Mouse (Mus musculus): ENCODE data around the gene Tsc22d1. TPM values are rescaled to one million over a fixed set of nuclear protein-coding genes. Genes with fewer than 3 reads are reported as not detected.

Tsc22d1 gene
- total and polyA plus RNA-seq, 3 experiments: 178 to 454 (median 353) TPM

DNA sequence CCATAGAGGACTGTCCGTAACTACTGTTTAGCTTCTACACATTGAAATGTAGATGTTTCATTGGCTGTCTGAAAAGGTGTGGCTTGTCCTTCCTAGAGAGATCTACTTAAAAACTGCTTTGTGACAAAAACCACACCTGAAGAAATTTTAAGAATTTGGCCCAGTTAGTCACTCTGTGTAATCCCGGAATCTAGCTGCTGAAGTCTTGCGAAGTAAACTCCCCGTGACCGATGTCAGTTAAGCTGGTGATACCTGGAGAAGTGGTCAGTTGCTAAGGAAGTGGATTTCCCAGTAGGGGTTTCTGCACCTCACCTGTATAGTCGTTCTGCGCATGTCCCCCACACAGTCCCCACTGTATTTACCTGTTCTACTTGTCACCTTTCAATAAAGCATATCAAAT is 92.6 kb downstream of the Tsc22d1 start:
- Histone ChIP-seq H3K4me3 (peak overlapping the region; percentile 89), H3K79me2 (replicated peaks; ENCODE audit: control insufficient read depth, insufficient read depth, low read length) (no peaks in the 10 kb centered on the region), H3K27me3 (ENCODE audit: control insufficient read depth, insufficient read depth, low read length) (no peaks in the 10 kb centered on the region), H3K27ac (no peak overlapping the region), H3K4me1 (ENCODE audit: control insufficient read depth, insufficient read depth, low read length) (peaks cover 4% of the 10 kb centered on the region), H3K36me3 (ENCODE audit: control insufficient read depth, insufficient read depth, low read length) (peaks cover 12% of the 10 kb centered on the region), H3K9ac (ENCODE audit: low read depth, low read length) (no peak overlapping the region)
- TF ChIP-seq POLR2A (IDR thresholded peaks at IDR 0.05; ENCODE audit: insufficient read depth, low read depth, low read length) (no peak), EP300 (IDR thresholded peaks at IDR 0.05; ENCODE audit: insufficient read depth, low read depth, low read length) (no peak), CTCF (IDR thresholded peaks at IDR 0.05) (no peak)
- 94% methylated on average over 7 of the region's 7 CpGs for WGBS
- intact Hi-C loops (cut with DNase I): loop anchor here (5.0 to 10.0 kb wide), 4 partner anchors 50 to 197 kb away; partner anchors contain the start of gene Serp2
- no peak for DNase-seq

DNA sequence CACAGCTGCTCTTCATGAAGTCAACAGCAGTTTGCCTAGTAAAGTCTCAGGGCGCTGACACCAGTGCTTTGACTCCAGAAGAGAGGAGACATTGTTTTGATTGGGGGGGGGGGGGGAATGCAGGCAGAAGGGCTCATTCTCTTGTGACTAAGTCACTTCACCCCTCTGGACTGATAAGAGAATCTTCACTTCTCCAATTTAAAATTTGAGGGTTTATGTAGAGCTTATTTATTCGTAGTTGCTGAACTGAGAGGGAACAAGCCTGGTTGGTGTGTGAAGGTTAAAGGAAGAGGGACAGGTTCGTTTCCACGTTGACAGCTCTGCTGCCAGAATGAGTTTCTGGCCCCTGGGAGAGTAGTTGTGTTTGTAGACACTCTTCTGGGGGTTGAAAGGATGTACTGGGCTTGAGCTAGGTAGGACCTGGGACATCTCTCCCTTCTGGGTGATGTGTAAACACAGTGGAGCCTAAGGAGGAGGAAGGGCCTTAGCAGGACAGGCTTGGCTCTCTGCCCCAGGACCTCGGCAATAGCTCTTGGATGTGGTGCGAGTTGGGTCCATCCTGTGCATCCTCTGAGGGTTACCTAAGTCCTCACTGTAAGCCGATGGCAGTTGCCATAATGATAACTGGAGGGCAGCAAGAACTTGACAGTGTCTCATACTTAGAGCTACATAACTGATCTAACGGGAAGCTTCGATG is 93.2 kb downstream of the Tsc22d1 start:
- H3K4me3 ChIP-seq: no peak overlapping the region
- no peak overlapping the region for H3K9ac ChIP-seq (ENCODE audit: low read depth, low read length)
- no peaks in the 10 kb centered on the region for H3K79me2 ChIP-seq (replicated peaks; ENCODE audit: control insufficient read depth, insufficient read depth, low read length)
- intact Hi-C loops (cut with DNase I): loop anchor here (5.0 to 10.0 kb wide), 4 partner anchors 49 to 197 kb away; partner anchors contain the start of gene Serp2
- DNase-seq: no peak
- H3K4me1 ChIP-seq (ENCODE audit: control insufficient read depth, insufficient read depth, low read length): peaks cover 4% of the 10 kb centered on the region
- WGBS: 61% methylated on average over 9 of the region's 9 CpGs
- H3K27ac ChIP-seq: no peak overlapping the region
- no peaks in the 10 kb centered on the region for H3K27me3 ChIP-seq (ENCODE audit: control insufficient read depth, insufficient read depth, low read length)
- peaks cover 12% of the 10 kb centered on the region for H3K36me3 ChIP-seq (ENCODE audit: control insufficient read depth, insufficient read depth, low read length)
- 0 out of 2 replicates have a peak, but pooled peaks have one; percentile 33 for TF ChIP-seq EP300 (IDR thresholded peaks at IDR 0.05; ENCODE audit: insufficient read depth, low read depth, low read length)
- TF ChIP-seq POLR2A (IDR thresholded peaks at IDR 0.05; ENCODE audit: insufficient read depth, low read depth, low read length): peak; percentile 49; the same call in 1 of the 2 replicates
- no peak for TF ChIP-seq CTCF (IDR thresholded peaks at IDR 0.05)

DNA sequence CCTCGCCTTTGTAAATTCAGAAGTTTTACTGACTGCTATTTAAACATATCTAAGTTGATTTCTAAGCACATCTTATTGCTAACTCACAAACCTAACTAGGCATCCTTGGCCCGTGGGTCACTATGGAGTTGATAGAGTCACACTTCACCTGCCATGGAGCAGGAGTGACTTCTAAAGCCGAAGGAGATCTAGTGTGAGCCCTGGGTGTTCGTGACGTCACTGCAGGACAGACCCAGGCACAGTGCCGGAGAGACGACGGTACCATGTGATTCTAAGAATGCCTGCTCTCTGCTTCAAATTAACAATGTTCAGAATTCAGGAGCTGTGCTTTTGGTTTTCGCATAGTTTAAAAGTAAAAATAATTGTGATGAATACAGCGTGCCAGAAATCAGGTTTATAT is 93.9 kb downstream of the Tsc22d1 start:
- peaks cover 4% of the 10 kb centered on the region for H3K4me1 ChIP-seq (ENCODE audit: control insufficient read depth, insufficient read depth, low read length)
- H3K27me3 ChIP-seq (ENCODE audit: control insufficient read depth, insufficient read depth, low read length): no peaks in the 10 kb centered on the region
- no peak overlapping the region for H3K27ac ChIP-seq
- H3K4me3 ChIP-seq: no peak overlapping the region
- DNase-seq: no peak
- TF ChIP-seq CTCF (IDR thresholded peaks at IDR 0.05): no peak
- no peak for TF ChIP-seq POLR2A (IDR thresholded peaks at IDR 0.05; ENCODE audit: insufficient read depth, low read depth, low read length)
- TF ChIP-seq EP300 (IDR thresholded peaks at IDR 0.05; ENCODE audit: insufficient read depth, low read depth, low read length): no peak
- H3K9ac ChIP-seq (ENCODE audit: low read depth, low read length): no peak overlapping the region
- H3K79me2 ChIP-seq (replicated peaks; ENCODE audit: control insufficient read depth, insufficient read depth, low read length): no peaks in the 10 kb centered on the region
- H3K36me3 ChIP-seq (ENCODE audit: control insufficient read depth, insufficient read depth, low read length): peaks cover 12% of the 10 kb centered on the region
- intact Hi-C loops (cut with DNase I): loop anchor here (5.0 to 10.0 kb wide), 4 partner anchors 49 to 196 kb away; partner anchors contain the start of gene Serp2
- 75% methylated on average over 10 of the region's 10 CpGs for WGBS

DNA sequence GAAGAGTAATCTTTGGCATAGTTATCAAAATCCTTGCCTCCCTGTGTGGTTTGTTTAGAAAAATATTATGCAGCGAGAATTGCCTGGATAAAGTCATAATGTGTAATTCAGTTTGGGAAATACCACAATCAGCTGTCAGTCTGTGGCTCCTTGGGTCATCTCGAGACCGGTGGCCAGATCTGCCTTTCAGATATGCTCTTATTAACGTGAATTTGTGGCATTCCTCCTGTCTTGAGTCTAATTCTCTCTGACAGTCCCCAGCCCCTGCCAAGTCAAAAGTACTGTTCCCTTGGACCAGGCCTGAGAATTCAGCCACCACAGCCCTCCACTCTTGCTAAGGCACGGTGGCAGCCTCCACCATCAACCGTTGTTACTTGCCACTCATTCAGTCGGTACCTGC is 97.2 kb downstream of the Tsc22d1 start:
- TF ChIP-seq POLR2A (IDR thresholded peaks at IDR 0.05; ENCODE audit: insufficient read depth, low read depth, low read length) (no peak), EP300 (IDR thresholded peaks at IDR 0.05; ENCODE audit: insufficient read depth, low read depth, low read length) (no peak), CTCF (IDR thresholded peaks at IDR 0.05) (no peak)
- Histone ChIP-seq H3K4me1 (ENCODE audit: control insufficient read depth, insufficient read depth, low read length) (peaks cover 2% of the 10 kb centered on the region; the same call in 1 of the 2 replicates), H3K79me2 (replicated peaks; ENCODE audit: control insufficient read depth, insufficient read depth, low read length) (no peaks in the 10 kb centered on the region), H3K9ac (ENCODE audit: low read depth, low read length) (no peak overlapping the region), H3K4me3 (no peak overlapping the region), H3K27ac (no peak overlapping the region), H3K27me3 (ENCODE audit: control insufficient read depth, insufficient read depth, low read length) (no peaks in the 10 kb centered on the region), H3K36me3 (ENCODE audit: control insufficient read depth, insufficient read depth, low read length) (peaks cover 8% of the 10 kb centered on the region)
- WGBS: 91% methylated on average over 7 of the region's 7 CpGs
- intact Hi-C loops (cut with DNase I): no loop called here
- no peak for DNase-seq

DNA sequence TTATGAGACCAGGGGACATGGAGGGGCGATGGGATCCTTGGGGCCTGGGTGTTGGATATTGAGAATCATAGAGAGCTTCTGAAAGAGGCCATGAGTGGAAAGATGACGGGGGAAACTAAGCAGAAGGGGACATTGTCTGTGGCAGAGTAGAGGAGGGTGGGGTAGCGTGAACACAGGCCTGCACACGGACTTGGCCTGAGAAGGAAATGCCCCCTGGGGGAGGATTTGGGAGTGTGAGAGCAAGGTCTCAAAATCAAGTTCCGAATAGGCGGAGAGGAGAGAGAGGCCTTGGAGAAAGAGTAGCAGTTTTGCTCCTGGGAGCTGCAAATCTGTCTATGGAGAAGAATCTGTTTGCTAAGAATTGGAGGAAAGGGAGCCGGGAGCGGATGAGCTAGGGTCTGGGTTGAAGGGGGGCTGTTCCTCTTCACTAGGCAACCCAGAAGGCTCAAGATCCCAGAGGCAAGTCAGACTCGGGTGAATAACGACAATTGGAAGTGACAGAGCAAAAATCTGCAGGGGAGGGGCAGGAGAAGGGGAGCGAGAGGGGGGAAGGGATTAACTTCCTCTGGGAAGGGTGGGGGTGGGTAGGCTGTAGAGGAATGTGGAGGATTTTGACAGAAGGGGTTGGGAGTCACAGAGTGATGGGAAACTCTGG is 98.8 kb downstream of the Tsc22d1 start:
- no peak for DNase-seq
- no peaks in the 10 kb centered on the region for H3K27me3 ChIP-seq (ENCODE audit: control insufficient read depth, insufficient read depth, low read length)
- no peak overlapping the region for H3K4me3 ChIP-seq
- intact Hi-C loops (cut with DNase I): no loop called here
- H3K4me1 ChIP-seq (ENCODE audit: control insufficient read depth, insufficient read depth, low read length): peaks cover 2% of the 10 kb centered on the region; the same call in 1 of the 2 replicates
- WGBS: 49% methylated on average over 11 of the region's 11 CpGs
- H3K79me2 ChIP-seq (replicated peaks; ENCODE audit: control insufficient read depth, insufficient read depth, low read length): no peaks in the 10 kb centered on the region
- no peak for TF ChIP-seq EP300 (IDR thresholded peaks at IDR 0.05; ENCODE audit: insufficient read depth, low read depth, low read length)
- H3K36me3 ChIP-seq (ENCODE audit: control insufficient read depth, insufficient read depth, low read length): no peaks in the 10 kb centered on the region
- H3K27ac ChIP-seq: no peak overlapping the region
- H3K9ac ChIP-seq (ENCODE audit: low read depth, low read length): no peak overlapping the region

DNA sequence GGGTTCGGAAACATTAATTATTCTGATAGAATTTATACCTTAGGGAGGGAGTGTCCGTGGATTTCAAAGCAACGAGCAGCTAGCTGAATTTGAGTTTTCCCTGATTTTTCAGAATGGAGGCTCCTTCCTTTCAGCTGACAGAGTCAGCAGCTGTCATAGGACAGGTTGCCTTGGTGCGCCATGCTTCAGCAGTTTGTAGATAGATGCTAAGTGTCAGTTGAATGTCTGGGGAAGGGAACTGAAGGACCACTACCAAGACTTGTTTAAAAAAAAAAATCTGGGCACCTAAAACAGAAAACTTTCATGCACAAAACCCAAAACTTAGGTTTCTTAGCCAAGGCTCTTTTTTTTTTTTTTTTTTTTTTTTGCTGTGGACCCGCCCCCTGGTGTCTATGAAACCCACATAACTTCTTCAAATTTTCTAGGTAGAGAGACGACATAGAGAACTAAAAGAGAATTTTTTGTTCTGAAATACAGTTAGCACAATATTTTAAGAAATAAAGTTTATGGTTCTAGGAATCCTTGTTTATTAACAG is 99.4 kb downstream of the Tsc22d1 start:
- H3K9ac ChIP-seq (ENCODE audit: low read depth, low read length): no peak overlapping the region
- intact Hi-C loops (cut with DNase I): no loop called here
- no peak overlapping the region for H3K4me3 ChIP-seq
- no peaks in the 10 kb centered on the region for H3K79me2 ChIP-seq (replicated peaks; ENCODE audit: control insufficient read depth, insufficient read depth, low read length)
- 75% methylated on average over 6 of the region's 6 CpGs for WGBS
- H3K4me1 ChIP-seq (ENCODE audit: control insufficient read depth, insufficient read depth, low read length): no peaks in the 10 kb centered on the region
- no peak for TF ChIP-seq EP300 (IDR thresholded peaks at IDR 0.05; ENCODE audit: insufficient read depth, low read depth, low read length)
- TF ChIP-seq CTCF (IDR thresholded peaks at IDR 0.05): no peak
- H3K36me3 ChIP-seq (ENCODE audit: control insufficient read depth, insufficient read depth, low read length): no peaks in the 10 kb centered on the region
- DNase-seq: no peak
- no peak overlapping the region for H3K27ac ChIP-seq
- H3K27me3 ChIP-seq (ENCODE audit: control insufficient read depth, insufficient read depth, low read length): no peaks in the 10 kb centered on the region
